Mouse (Mus musculus): Measurements from ENCODE around the gene Serpina5. TPM values are rescaled to one million over a fixed set of nuclear protein-coding genes. Genes with fewer than 3 reads are reported as not detected.

Serpina5 gene
- not detected in 2 replicates for polyA plus RNA-seq (2015; fragmentation: Nextera tagmentation; extraction: Ambion mirVana)

GRCm38 (mm10) chr12:104100768-104101167 is at the start of gene Serpina5:
Serpina5 (plus strand) TSS chr12:104101113.
- Histone ChIP-seq H3K4me2 (replicated peaks) (no peak within 1 kb of the TSS), H3K9me3 (no peaks in the 10 kb centered on the region), H3K4me3 (no peak within 1 kb of the TSS), H3K4me1 (no peaks in the 10 kb centered on the region), H3K36me3 (no peaks in the 10 kb centered on the region), H3K27me3 (no peaks in the 10 kb centered on the region), H3K27ac (replicated peaks) (no peak within 1 kb of the TSS), H3K9ac (replicated peaks) (no peak within 1 kb of the TSS)
- no peak for ATAC-seq (replicated peaks)
- WGBS: 93% methylated on average over 6 of the region's 6 CpGs

GRCm38 (mm10) chr12:104053995-104054394 is 46.9 kb upstream of the Serpina5 start:
- peaks cover 8% of the 10 kb centered on the region for H3K4me1 ChIP-seq
- no peak overlapping the region for H3K9ac ChIP-seq (replicated peaks)
- H3K27ac ChIP-seq (replicated peaks): no peak overlapping the region
- H3K4me3 ChIP-seq: no peak overlapping the region
- H3K9me3 ChIP-seq: no peaks in the 10 kb centered on the region
- no peak for ATAC-seq (replicated peaks)
- H3K27me3 ChIP-seq: no peaks in the 10 kb centered on the region
- no peaks in the 10 kb centered on the region for H3K36me3 ChIP-seq
- H3K4me2 ChIP-seq (replicated peaks): no peak overlapping the region
- WGBS: 53% methylated on average over 1 of the region's 1 CpGs

GRCm38 (mm10) chr12:104055755-104056154 is 45.2 kb upstream of the Serpina5 start:
- WGBS: 84% methylated on average over 8 of the region's 8 CpGs
- no peak for ATAC-seq (replicated peaks)
- no peaks in the 10 kb centered on the region for H3K27me3 ChIP-seq
- H3K9me3 ChIP-seq: no peaks in the 10 kb centered on the region
- H3K27ac ChIP-seq (replicated peaks): no peak overlapping the region
- H3K36me3 ChIP-seq: no peaks in the 10 kb centered on the region
- no peak overlapping the region for H3K4me2 ChIP-seq (replicated peaks)
- no peak overlapping the region for H3K9ac ChIP-seq (replicated peaks)
- H3K4me1 ChIP-seq: peaks cover 8% of the 10 kb centered on the region
- H3K4me3 ChIP-seq: no peak overlapping the region

- no peak overlapping the region for H3K9ac ChIP-seq (replicated peaks)
- no peak overlapping the region; the same call in 1 of the 2 replicates for H3K27ac ChIP-seq (replicated peaks)
- H3K27me3 ChIP-seq: no peaks in the 10 kb centered on the region
- H3K4me2 ChIP-seq (replicated peaks): no peak overlapping the region
- ATAC-seq (replicated peaks): peak; percentile 69
- 21% methylated on average over 4 of the region's 4 CpGs for WGBS
- no peaks in the 10 kb centered on the region for H3K9me3 ChIP-seq
- H3K4me3 ChIP-seq: no peak overlapping the region
- H3K36me3 ChIP-seq: no peaks in the 10 kb centered on the region
- peaks cover 8% of the 10 kb centered on the region for H3K4me1 ChIP-seq
Observed at GRCm38 (mm10) chr12:104057050-104057449, 43.9 kb upstream of the Serpina5 start.

GRCm38 (mm10) chr12:104057531-104057930 is 43.4 kb upstream of the Serpina5 start:
- Histone ChIP-seq H3K36me3 (no peaks in the 10 kb centered on the region), H3K4me2 (replicated peaks) (no peak overlapping the region), H3K4me3 (no peak overlapping the region), H3K27ac (replicated peaks) (no peak overlapping the region; the same call in 1 of the 2 replicates), H3K9ac (replicated peaks) (no peak overlapping the region), H3K9me3 (no peaks in the 10 kb centered on the region), H3K4me1 (peaks cover 8% of the 10 kb centered on the region), H3K27me3 (no peaks in the 10 kb centered on the region)
- 84% methylated on average over 7 of the region's 7 CpGs for WGBS
- 0 out of 2 replicates have a peak, but pooled peaks have one; percentile 9 for ATAC-seq (replicated peaks)

GRCm38 (mm10) chr12:104060126-104060525 is 40.8 kb upstream of the Serpina5 start:
- Histone ChIP-seq H3K27me3 (no peaks in the 10 kb centered on the region), H3K9ac (replicated peaks) (no peak overlapping the region), H3K36me3 (no peaks in the 10 kb centered on the region), H3K9me3 (no peaks in the 10 kb centered on the region), H3K27ac (replicated peaks) (no peak overlapping the region), H3K4me1 (peaks cover 8% of the 10 kb centered on the region), H3K4me2 (replicated peaks) (no peak overlapping the region), H3K4me3 (no peak overlapping the region)
- no peak for ATAC-seq (replicated peaks)
- 77% methylated on average over 6 of the region's 6 CpGs for WGBS

GRCm38 (mm10) chr12:104061862-104062261 is 39.1 kb upstream of the Serpina5 start:
- WGBS: 68% methylated on average over 2 of the region's 2 CpGs
- Histone ChIP-seq H3K9ac (replicated peaks) (no peak overlapping the region), H3K4me2 (replicated peaks) (no peak overlapping the region), H3K27me3 (no peaks in the 10 kb centered on the region), H3K9me3 (no peaks in the 10 kb centered on the region), H3K27ac (replicated peaks) (no peak overlapping the region), H3K36me3 (no peaks in the 10 kb centered on the region), H3K4me1 (peaks cover 6% of the 10 kb centered on the region), H3K4me3 (no peak overlapping the region)
- ATAC-seq (replicated peaks): no peak

- H3K4me2 ChIP-seq (replicated peaks): no peak overlapping the region
- WGBS: 55% methylated on average over 4 of the region's 4 CpGs
- H3K9ac ChIP-seq (replicated peaks): no peak overlapping the region
- 0 out of 2 replicates have a peak, but pooled peaks cover 5% of the 10 kb centered on the region for H3K4me1 ChIP-seq
- ATAC-seq (replicated peaks): no peak
- no peak overlapping the region for H3K27ac ChIP-seq (replicated peaks)
- no peaks in the 10 kb centered on the region for H3K27me3 ChIP-seq
- H3K4me3 ChIP-seq: no peak overlapping the region
- no peaks in the 10 kb centered on the region for H3K9me3 ChIP-seq
- H3K36me3 ChIP-seq: no peaks in the 10 kb centered on the region
Observed at GRCm38 (mm10) chr12:104064532-104064931, 36.4 kb upstream of the Serpina5 start.

- Histone ChIP-seq H3K36me3 (no peaks in the 10 kb centered on the region), H3K27me3 (no peaks in the 10 kb centered on the region), H3K9me3 (no peaks in the 10 kb centered on the region), H3K4me3 (no peak overlapping the region), H3K9ac (replicated peaks) (no peak overlapping the region), H3K27ac (replicated peaks) (no peak overlapping the region), H3K4me2 (replicated peaks) (no peak overlapping the region), H3K4me1 (0 out of 2 replicates have a peak, but pooled peaks cover 5% of the 10 kb centered on the region)
- WGBS: 82% methylated on average over 4 of the region's 4 CpGs
- ATAC-seq (replicated peaks): no peak
Observed at GRCm38 (mm10) chr12:104064996-104065395, 35.9 kb upstream of the Serpina5 start.

GRCm38 (mm10) chr12:104066241-104066640 is 34.7 kb upstream of the Serpina5 start:
- 15% methylated on average over 8 of the region's 8 CpGs for whole genome bisulfite sequencing
- no peak overlapping the region for H3K9ac ChIP-seq (replicated peaks)
- H3K36me3 ChIP-seq: no peaks in the 10 kb centered on the region
- H3K4me3 ChIP-seq: no peak overlapping the region
- no peak overlapping the region for H3K27ac ChIP-seq (replicated peaks)
- H3K4me1 ChIP-seq: 0 out of 2 replicates have a peak, but pooled peaks cover 5% of the 10 kb centered on the region
- no peak overlapping the region for H3K4me2 ChIP-seq (replicated peaks)
- no peaks in the 10 kb centered on the region for H3K27me3 ChIP-seq
- ATAC-seq (replicated peaks): no peak
- H3K9me3 ChIP-seq: no peaks in the 10 kb centered on the region

- H3K27ac ChIP-seq (replicated peaks): no peak overlapping the region
- 0 out of 2 replicates have a peak, but pooled peaks cover 5% of the 10 kb centered on the region for H3K4me1 ChIP-seq
- H3K36me3 ChIP-seq: no peaks in the 10 kb centered on the region
- no peaks in the 10 kb centered on the region for H3K27me3 ChIP-seq
- WGBS: 13% methylated on average over 4 of the region's 4 CpGs
- ATAC-seq (replicated peaks): peak; percentile 65
- H3K4me2 ChIP-seq (replicated peaks): peak overlapping the region; percentile 33
- H3K9ac ChIP-seq (replicated peaks): no peak overlapping the region
- peak overlapping the region; percentile 21 for H3K4me3 ChIP-seq
- H3K9me3 ChIP-seq: no peaks in the 10 kb centered on the region
Observed at GRCm38 (mm10) chr12:104067549-104067948, 33.4 kb upstream of the Serpina5 start.

- no peak overlapping the region for H3K27ac ChIP-seq (replicated peaks)
- peak; percentile 65 for ATAC-seq (replicated peaks)
- 0 out of 2 replicates have a peak, but pooled peaks cover 5% of the 10 kb centered on the region for H3K4me1 ChIP-seq
Observed at GRCm38 (mm10) chr12:104069620-104070019, 31.3 kb upstream of the Serpina5 start.

GRCm38 (mm10) chr12:104071708-104072107 is 29.2 kb upstream of the Serpina5 start:
- no peak overlapping the region for H3K4me3 ChIP-seq
- no peak overlapping the region for H3K9ac ChIP-seq (replicated peaks)
- H3K4me1 ChIP-seq: 0 out of 2 replicates have a peak, but pooled peaks cover 5% of the 10 kb centered on the region
- H3K36me3 ChIP-seq: no peaks in the 10 kb centered on the region
- no peaks in the 10 kb centered on the region for H3K27me3 ChIP-seq
- H3K9me3 ChIP-seq: no peaks in the 10 kb centered on the region
- no peak overlapping the region for H3K27ac ChIP-seq (replicated peaks)
- H3K4me2 ChIP-seq (replicated peaks): no peak overlapping the region
- 55% methylated on average over 1 of the region's 1 CpGs for WGBS
- ATAC-seq (replicated peaks): no peak

More at GRCm38 (mm10) chr12:104069620-104070019, 31.3 kb upstream of the Serpina5 start:
- H3K4me2 ChIP-seq (replicated peaks): no peak overlapping the region
- H3K9ac ChIP-seq (replicated peaks): no peak overlapping the region
- whole genome bisulfite sequencing: 9% methylated on average over 2 of the region's 2 CpGs
- no peaks in the 10 kb centered on the region for H3K36me3 ChIP-seq
- no peaks in the 10 kb centered on the region for H3K27me3 ChIP-seq
- no peak overlapping the region for H3K4me3 ChIP-seq
- H3K9me3 ChIP-seq: no peaks in the 10 kb centered on the region

Measured in forebrain, embryonic 15.5 days (tissue).